Comparison of ENCODE assay signal across 8 mouse cellular contexts in the genomic region with DNA sequence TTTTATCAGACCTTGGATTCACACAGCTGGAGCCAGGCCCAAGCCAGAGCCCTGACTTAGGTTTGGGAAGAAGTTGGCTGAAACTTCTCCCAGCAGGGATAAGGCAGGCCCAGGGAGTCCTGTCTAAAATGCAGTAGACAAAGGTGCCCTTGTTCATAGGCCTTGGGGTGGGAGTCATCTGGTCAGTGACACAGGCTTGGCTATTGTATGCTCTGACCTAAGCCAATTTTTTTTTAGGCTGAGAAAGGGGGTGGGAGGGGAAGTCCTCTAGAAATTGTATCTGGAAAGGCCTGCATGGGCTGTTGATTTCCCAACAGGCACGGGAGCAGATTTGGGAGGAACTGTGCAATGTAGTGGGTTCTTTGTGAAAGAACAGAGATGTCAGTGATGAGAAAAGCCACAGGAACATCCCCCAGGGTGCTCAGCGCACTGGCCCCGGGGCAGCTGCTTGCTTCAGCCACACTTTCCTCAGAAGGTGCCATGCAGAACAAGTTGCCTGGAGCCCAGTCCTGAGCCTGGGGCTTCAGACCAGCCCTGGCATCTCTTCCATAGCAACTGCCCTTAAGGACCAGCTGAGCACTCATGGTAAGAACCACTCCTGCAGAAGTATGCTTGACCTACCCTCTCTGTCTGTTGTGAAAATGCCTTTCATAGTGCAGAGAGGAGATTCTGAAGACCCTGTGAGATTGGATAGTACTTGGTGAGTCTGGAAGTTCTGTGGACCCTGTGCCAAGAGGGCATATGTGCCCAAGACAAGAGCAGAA.
DNase-seq lines count a peak whose midpoint lies in the region; ATAC-seq and TF ChIP-seq lines count a peak whose summit lies in the region.
"Had no signal": no experiment of that assay in that cellular context is flagged by ENCODE, and none has a peak within 500 bp of the region (broad histone marks: within the 10 kb centered on the region; RNA-seq: fewer than 3 reads in every experiment).

No protein-coding gene starts in this region.

- 80% methylated on average over 3 of the region's 3 CpGs for WGBS in limb, embryonic 14.5 days
- 76% methylated on average over 3 of the region's 3 CpGs for WGBS in stomach, embryonic 16.5 days

- H3K4me1 ChIP-seq in limb, embryonic 14.5 days (ENCODE audit: control insufficient read depth, insufficient read depth, low read length): no peaks in the 10 kb centered on the region; the same call in 1 of the 2 replicates
- H3K4me1 ChIP-seq in stomach, embryonic 16.5 days (ENCODE audit: control insufficient read depth, insufficient read depth, low read length): 0 out of 2 replicates have a peak, but pooled peaks cover 11% of the 10 kb centered on the region

- H3K4me2 ChIP-seq in limb, embryonic 14.5 days (replicated peaks; ENCODE audit: low read depth, low read length, severe bottlenecking): no peak overlapping the region
- no peak overlapping the region for H3K4me2 ChIP-seq in stomach, embryonic 16.5 days (ENCODE audit: low read depth, low read length)
- H3K4me2 ChIP-seq: lung, embryonic 14.5 days had no signal

- ATAC-seq in limb, embryonic 14.5 days (ENCODE audit: low FRiP score, low read depth): no peak
- ATAC-seq in stomach, embryonic 16.5 days (ENCODE audit: insufficient read depth, low FRiP score): peak; percentile 48

- H3K36me3 ChIP-seq in limb, embryonic 14.5 days (ENCODE audit: control insufficient read depth, insufficient read depth, low read length): no peaks in the 10 kb centered on the region
- no peaks in the 10 kb centered on the region for H3K36me3 ChIP-seq in stomach, embryonic 16.5 days (ENCODE audit: control insufficient read depth, insufficient read depth, low read length)

- H3K27me3 ChIP-seq in limb, embryonic 14.5 days (ENCODE audit: control insufficient read depth, insufficient read depth, low read length): no peaks in the 10 kb centered on the region
- no peaks in the 10 kb centered on the region for H3K27me3 ChIP-seq in stomach, embryonic 16.5 days (ENCODE audit: control insufficient read depth, insufficient read depth, low read length)

- no peaks in the 10 kb centered on the region for H3K9me3 ChIP-seq in limb, embryonic 14.5 days (ENCODE audit: control insufficient read depth, low read length)
- H3K9me3 ChIP-seq in stomach, embryonic 16.5 days (replicated peaks; ENCODE audit: control insufficient read depth, low read length): no peaks in the 10 kb centered on the region

- TF ChIP-seq CTCF in gastrocnemius, adult 2 months (IDR thresholded peaks at IDR 0.05): no peak

- intact Hi-C loops in gastrocnemius, adult 2 months (cut with DNase I): no loop called here
- intact Hi-C loops in left cerebral cortex, postnatal 36 days (cut with DNase I): no loop called here

- H3K4me3 ChIP-seq in gastrocnemius, adult 2 months: peak overlapping the region; percentile 36
- H3K4me3 ChIP-seq in limb, embryonic 14.5 days (replicated peaks; ENCODE audit: low read length): no peak overlapping the region
- H3K4me3 ChIP-seq in stomach, embryonic 16.5 days (replicated peaks; ENCODE audit: low read length): no peak overlapping the region

- peak; percentile 12 for DNase-seq in 3134 (ENCODE audit: extremely low read depth, insufficient read length, low spot score)
- peak; percentile 71 for DNase-seq in 416B (ENCODE audit: low read depth)
- peak; percentile 55 for DNase-seq in gastrocnemius, adult 2 months
- DNase-seq in limb, embryonic 14.5 days (ENCODE audit: low spot score): peak; percentile 37
- DNase-seq in left cerebral cortex, postnatal 36 days (ENCODE audit: low spot score in 2 of 2): no peak
- DNase-seq in right cerebral cortex, postnatal 10 days (ENCODE audit: low spot score in 2 of 2): no peak
- DNase-seq: lung, embryonic 14.5 days had no signal

- peak overlapping the region; percentile 77 for H3K27ac ChIP-seq in gastrocnemius, adult 2 months
- H3K27ac ChIP-seq in limb, embryonic 14.5 days (replicated peaks; ENCODE audit: low read depth, low read length): peak overlapping the region; percentile 35; the same call in 1 of the 2 replicates
- H3K27ac ChIP-seq in stomach, embryonic 16.5 days (ENCODE audit: low read length): peak overlapping the region; percentile 61

- H3K9ac ChIP-seq in limb, embryonic 14.5 days (ENCODE audit: low read depth, low read length, severe bottlenecking): no peak overlapping the region
- peak overlapping the region; percentile 42; the same call in 1 of the 2 replicates for H3K9ac ChIP-seq in stomach, embryonic 16.5 days (ENCODE audit: low read length)
- H3K9ac ChIP-seq: lung, embryonic 14.5 days had no signal

- no peak for TF ChIP-seq POLR2A in limb, embryonic 14.5 days (IDR thresholded peaks at IDR 0.05; ENCODE audit: borderline replicate concordance, extremely low read depth, insufficient read depth, insufficient read length)

Comparison
In these comparisons a context has a peak if more than half of its experiments do, and no peak if none do; other contexts are left out.
1. DNase-seq: peak in 3134 (single experiment), 416B (single experiment), gastrocnemius, adult 2 months (single experiment) and limb, embryonic 14.5 days (single experiment); none in left cerebral cortex, postnatal 36 days (0 of 2) and right cerebral cortex, postnatal 10 days (0 of 2).
2. Peak in every context shown above with its lines, with median percentiles within 50 percentile points of each other: H3K27ac ChIP-seq.